Mouse (Mus musculus) kidney, embryonic 14.5 days (tissue): ENCODE measurements at regions not wholly inside any gene's neighbourhood (a gene's known extent, or its start where the extent isn't known, plus 50 kb on each side); places are given as distances from the start of the nearest gene placed in this dataset.
A peak's percentile ranks its signal among the peaks of the same experiment; 100 is the strongest.

Source experiments
- ATAC-seq: fragments of 200-750 bp; cut with Nextera tagmentation; 2 replicates; pipeline ENCODE4 v1.8.0; 2017; ENCODE audit warnings: moderate number of reproducible peaks, mild to moderate bottlenecking, moderate TSS enrichment, moderate library complexity; ENCODE audit not compliant: low FRiP score, low TSS enrichment
- H3K27ac ChIP-seq: fragments of 300-500 bp; sonication (generic); 2 replicates; pipeline ENCODE4 v1.5.1; 2014; ENCODE audit warnings: low read depth, mild to moderate bottlenecking, low read length, moderate library complexity, mixed read lengths
- H3K27me3 ChIP-seq: fragments of 300-500 bp; sonication (generic); 2 replicates; pipeline ENCODE4 v1.6.1; 2014; ENCODE audit warnings: mild to moderate bottlenecking, low read length; ENCODE audit not compliant: control insufficient read depth, insufficient read depth
- H3K36me3 ChIP-seq: fragments of 300-500 bp; sonication (generic); 2 replicates; pipeline ENCODE4 v1.6.1; 2014; ENCODE audit warnings: low read length, mixed read lengths; ENCODE audit not compliant: control insufficient read depth, insufficient read depth
- H3K4me1 ChIP-seq: fragments of 300-500 bp; sonication (generic); 2 replicates; pipeline ENCODE4 v1.6.1; 2014; ENCODE audit warnings: low read length, mixed read lengths; ENCODE audit not compliant: control insufficient read depth, insufficient read depth
- H3K4me2 ChIP-seq: fragments of 300-500 bp; sonication (generic); replicated peaks from 2 replicates; pipeline ENCODE4 v1.6.1; 2014; ENCODE audit warnings: low read depth, mild to moderate bottlenecking, low read length
- H3K4me3 ChIP-seq: fragments of 300-500 bp; sonication (generic); 2 replicates; pipeline ENCODE4 v1.5.1; 2014; ENCODE audit warnings: mild to moderate bottlenecking, low read length
- H3K9ac ChIP-seq: fragments of 300-500 bp; sonication (generic); 2 replicates; pipeline ENCODE4 v1.6.1; 2014; ENCODE audit warnings: low read depth, mild to moderate bottlenecking, low read length, moderate library complexity
- H3K9me3 ChIP-seq: fragments of 300-500 bp; sonication (generic); 2 replicates; pipeline ENCODE4 v1.6.1; 2016; ENCODE audit warnings: low read length; ENCODE audit not compliant: control insufficient read depth
- WGBS: fragments of 180-500 bp; shearing (Covaris S2); extraction: QIAGEN DNeasy Blood & Tissue Kit; methylation state at CpG from one replicate; pipeline ENCODE4 v1.1.7; 2014; 5-methylcytosine and 5-hydroxymethylcytosine counted together

- H3K36me3 ChIP-seq: no peaks in the 10 kb centered on the region
- no peaks in the 10 kb centered on the region for H3K4me1 ChIP-seq
- H3K4me3 ChIP-seq: no peak overlapping the region
- H3K9me3 ChIP-seq: no peaks in the 10 kb centered on the region
- no peak overlapping the region for H3K9ac ChIP-seq
- H3K27ac ChIP-seq: no peak overlapping the region; the same call in 1 of the 2 replicates
- H3K4me2 ChIP-seq: no peak overlapping the region
- peak; percentile 86 for ATAC-seq
- WGBS: 29% methylated on average over 5 of the region's 5 CpGs
- H3K27me3 ChIP-seq: no peaks in the 10 kb centered on the region
Observed at GRCm38 (mm10) chr11:48605223-48605824, 194.8 kb upstream of the Rack1 start.

DNA sequence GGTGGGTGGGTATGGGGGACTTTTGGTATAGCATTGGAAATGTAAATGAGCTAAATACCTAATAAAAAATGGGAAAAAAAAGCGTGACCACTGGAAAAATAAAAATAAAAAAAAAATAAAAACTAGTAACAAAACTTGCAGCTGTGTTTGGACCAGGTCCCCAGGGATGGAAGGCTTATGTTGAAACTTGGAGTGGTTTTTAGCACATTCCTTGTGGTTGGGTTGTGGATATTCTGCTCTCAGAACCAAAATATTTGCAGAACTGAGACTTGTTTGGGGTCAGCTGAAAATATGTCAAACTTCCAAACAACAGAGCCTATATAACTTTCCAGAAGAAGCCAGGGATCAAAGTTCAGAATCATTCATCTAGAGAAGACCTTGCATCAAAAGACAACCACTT, 199.0 kb upstream of the Rack1 start:
- Histone ChIP-seq H3K9ac (no peak overlapping the region), H3K36me3 (no peaks in the 10 kb centered on the region), H3K27me3 (no peaks in the 10 kb centered on the region), H3K4me3 (no peak overlapping the region), H3K4me2 (no peak overlapping the region), H3K27ac (no peak overlapping the region), H3K9me3 (no peaks in the 10 kb centered on the region), H3K4me1 (no peaks in the 10 kb centered on the region)
- 69% methylated on average over 1 of the region's 1 CpGs for WGBS
- no peak for ATAC-seq

GRCm38 (mm10) chr11:48599573-48600127, 200.5 kb upstream of the Rack1 start:
- no peaks in the 10 kb centered on the region for H3K36me3 ChIP-seq
- H3K9ac ChIP-seq: no peak overlapping the region
- 44% methylated on average over 5 of the region's 5 CpGs for WGBS
- H3K4me1 ChIP-seq: no peaks in the 10 kb centered on the region
- ATAC-seq: peak; percentile 61; the same call in 1 of the 2 replicates
- no peak overlapping the region for H3K4me3 ChIP-seq
- H3K4me2 ChIP-seq: no peak overlapping the region
- H3K27me3 ChIP-seq: no peaks in the 10 kb centered on the region
- H3K9me3 ChIP-seq: no peaks in the 10 kb centered on the region
- H3K27ac ChIP-seq: peak overlapping the region; percentile 52; the same call in 1 of the 2 replicates

- H3K9me3 ChIP-seq: no peaks in the 10 kb centered on the region
- peak; percentile 62; the same call in 1 of the 2 replicates for ATAC-seq
- no peak overlapping the region for H3K9ac ChIP-seq
- no peaks in the 10 kb centered on the region for H3K27me3 ChIP-seq
- H3K27ac ChIP-seq: no peak overlapping the region
- no peak overlapping the region for H3K4me3 ChIP-seq
- H3K4me1 ChIP-seq: no peaks in the 10 kb centered on the region
- no peak overlapping the region for H3K4me2 ChIP-seq
- no peaks in the 10 kb centered on the region for H3K36me3 ChIP-seq
Observed at GRCm38 (mm10) chr11:48599033-48599432, 201.1 kb upstream of the Rack1 start.

- no peak overlapping the region for H3K4me3 ChIP-seq
- H3K9ac ChIP-seq: no peak overlapping the region
- H3K9me3 ChIP-seq: no peaks in the 10 kb centered on the region
- H3K27me3 ChIP-seq: no peaks in the 10 kb centered on the region
- H3K36me3 ChIP-seq: no peaks in the 10 kb centered on the region
- no peak overlapping the region for H3K27ac ChIP-seq
- H3K4me2 ChIP-seq: no peak overlapping the region
- H3K4me1 ChIP-seq: no peaks in the 10 kb centered on the region
- peak; percentile 46; the same call in 1 of the 2 replicates for ATAC-seq
- 19% methylated on average over 5 of the region's 5 CpGs for WGBS
Observed at GRCm38 (mm10) chr11:48594429-48594828, 205.7 kb upstream of the Rack1 start.

- WGBS: 38% methylated on average over 9 of the region's 9 CpGs
- no peak overlapping the region; the same call in 1 of the 2 replicates for H3K9ac ChIP-seq
- no peak overlapping the region for H3K27ac ChIP-seq
- H3K4me1 ChIP-seq: no peaks in the 10 kb centered on the region
- no peak overlapping the region for H3K4me3 ChIP-seq
- no peaks in the 10 kb centered on the region for H3K9me3 ChIP-seq
- no peaks in the 10 kb centered on the region for H3K27me3 ChIP-seq
- H3K4me2 ChIP-seq: no peak overlapping the region
- H3K36me3 ChIP-seq: no peaks in the 10 kb centered on the region
- peak; percentile 76; the same call in 1 of the 2 replicates for ATAC-seq
Observed at GRCm38 (mm10) chr11:48588833-48589649, 211.1 kb upstream of the Rack1 start.

- no peaks in the 10 kb centered on the region for H3K36me3 ChIP-seq
- no peaks in the 10 kb centered on the region for H3K27me3 ChIP-seq
- no peaks in the 10 kb centered on the region for H3K9me3 ChIP-seq
- H3K27ac ChIP-seq: no peak overlapping the region
- ATAC-seq: no peak
- no peak overlapping the region for H3K4me2 ChIP-seq
- H3K4me3 ChIP-seq: no peak overlapping the region
- H3K9ac ChIP-seq: no peak overlapping the region
- H3K4me1 ChIP-seq: 0 out of 2 replicates have a peak, but pooled peaks cover 4% of the 10 kb centered on the region
- 84% methylated on average over 3 of the region's 3 CpGs for WGBS
Observed at GRCm38 (mm10) chr11:48568769-48569168, 231.4 kb upstream of the Rack1 start.

GRCm38 (mm10) chr11:48567583-48568562, 232.3 kb upstream of the Rack1 start:
- no peak overlapping the region for H3K4me2 ChIP-seq
- H3K9me3 ChIP-seq: no peaks in the 10 kb centered on the region
- ATAC-seq: peak; percentile 69; the same call in 1 of the 2 replicates
- H3K27me3 ChIP-seq: no peaks in the 10 kb centered on the region
- no peaks in the 10 kb centered on the region for H3K36me3 ChIP-seq
- no peak overlapping the region for H3K9ac ChIP-seq
- 0 out of 2 replicates have a peak, but pooled peaks cover 4% of the 10 kb centered on the region for H3K4me1 ChIP-seq
- WGBS: 46% methylated on average over 6 of the region's 6 CpGs
- no peak overlapping the region for H3K4me3 ChIP-seq
- no peak overlapping the region for H3K27ac ChIP-seq
